Mouse (Mus musculus): ENCODE data around the gene Slc2a3. TPM values are rescaled to one million over a fixed set of nuclear protein-coding genes. Genes with fewer than 3 reads are reported as not detected.
"Not testable (repeated sequence)": the region's sequence is repeated elsewhere in the genome, so short reads cannot be mapped to it uniquely, and the experiment has no call there.

The Slc2a3 gene
- total and polyA plus RNA-seq, 3 experiments = 1.6 to 4.7 (median 3.3) TPM

DNA sequence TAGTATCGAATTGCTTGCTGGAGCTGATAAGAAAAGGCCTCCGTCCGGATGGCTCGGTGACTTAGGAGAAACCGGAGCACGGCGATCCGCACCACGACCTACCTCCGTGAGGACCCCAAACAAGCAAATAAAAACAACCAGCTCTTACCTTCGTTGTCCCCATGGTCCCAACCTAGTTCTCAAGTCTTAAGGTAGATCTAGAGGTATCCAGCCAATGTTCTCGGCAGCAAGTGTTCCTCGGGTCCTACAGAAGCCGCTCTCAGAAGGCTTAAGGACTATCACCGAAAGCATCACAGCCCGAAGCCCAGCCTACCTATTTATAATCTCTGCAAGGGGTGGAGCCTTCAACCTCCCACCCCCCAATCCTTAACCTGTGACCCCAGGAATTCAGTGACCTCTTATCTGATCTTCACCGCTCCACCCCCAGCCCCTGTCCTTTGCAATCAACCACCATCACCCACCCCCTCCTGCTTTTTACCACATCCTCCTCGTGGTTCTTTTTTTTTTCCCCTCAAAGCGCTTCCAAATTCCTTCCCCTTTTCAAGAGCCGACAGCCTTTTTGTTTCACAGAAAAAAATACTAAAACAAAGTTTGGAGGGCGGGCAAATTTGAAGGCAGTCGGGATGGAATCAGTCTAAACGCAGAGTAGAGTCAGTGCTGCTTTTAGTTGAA is 59.1 kb downstream of the Slc2a3 start:
- 3% methylated on average over 23 of the region's 23 CpGs for WGBS
- Histone ChIP-seq H3K4me1 (ENCODE audit: control insufficient read depth, insufficient read depth, low read length) (peaks cover 3% of the 10 kb centered on the region), H3K79me2 (replicated peaks; ENCODE audit: control insufficient read depth, insufficient read depth, low read length) (no peaks in the 10 kb centered on the region), H3K27me3 (ENCODE audit: control insufficient read depth, insufficient read depth, low read length) (peaks cover 2% of the 10 kb centered on the region), H3K27ac (no peak overlapping the region; the same call in 1 of the 2 replicates), H3K9ac (ENCODE audit: low read depth, low read length) (peak overlapping the region; percentile 41; the same call in 1 of the 2 replicates), H3K4me3 (peak overlapping the region; percentile 50), H3K36me3 (ENCODE audit: control insufficient read depth, insufficient read depth, low read length) (no peaks in the 10 kb centered on the region)
- DNase-seq = peak; percentile 42 to 48
- TF ChIP-seq EP300 (IDR thresholded peaks at IDR 0.05; ENCODE audit: insufficient read depth, low read depth, low read length) (no peak), CTCF (IDR thresholded peaks at IDR 0.05) (no peak), POLR2A (IDR thresholded peaks at IDR 0.05; ENCODE audit: insufficient read depth, low read depth, low read length) (no peak)
- intact Hi-C loops (cut with DNase I) = loop anchor here (5.0 kb wide), 2 partner anchors 60 to 130 kb away; partner anchors contain the start of genes Necap1 and Slc2a3

- peak in 1 of 2 experiments; percentile 39 for DNase-seq
- Histone ChIP-seq H3K4me3 (peak overlapping the region; percentile 50), H3K9ac (ENCODE audit: low read depth, low read length) (peak overlapping the region; percentile 41; the same call in 1 of the 2 replicates), H3K4me1 (ENCODE audit: control insufficient read depth, insufficient read depth, low read length) (peaks cover 3% of the 10 kb centered on the region), H3K79me2 (replicated peaks; ENCODE audit: control insufficient read depth, insufficient read depth, low read length) (no peaks in the 10 kb centered on the region), H3K36me3 (ENCODE audit: control insufficient read depth, insufficient read depth, low read length) (no peaks in the 10 kb centered on the region), H3K27ac (peak overlapping the region; percentile 17; the same call in 1 of the 2 replicates), H3K27me3 (ENCODE audit: control insufficient read depth, insufficient read depth, low read length) (peaks cover 2% of the 10 kb centered on the region)
- TF ChIP-seq POLR2A (IDR thresholded peaks at IDR 0.05; ENCODE audit: insufficient read depth, low read depth, low read length) (no peak), CTCF (IDR thresholded peaks at IDR 0.05) (no peak), EP300 (IDR thresholded peaks at IDR 0.05; ENCODE audit: insufficient read depth, low read depth, low read length) (no peak)
- intact Hi-C loops (cut with DNase I) = loop anchor here (2.0 to 5.0 kb wide), 3 partner anchors 19 to 131 kb away; partner anchors contain the start of genes Necap1 and Slc2a3
- WGBS = 9% methylated on average over 25 of the region's 25 CpGs
These were observed 59.8 kb downstream of the Slc2a3 start for GRCm38 (mm10) chr6:122741460-122742227.

DNA sequence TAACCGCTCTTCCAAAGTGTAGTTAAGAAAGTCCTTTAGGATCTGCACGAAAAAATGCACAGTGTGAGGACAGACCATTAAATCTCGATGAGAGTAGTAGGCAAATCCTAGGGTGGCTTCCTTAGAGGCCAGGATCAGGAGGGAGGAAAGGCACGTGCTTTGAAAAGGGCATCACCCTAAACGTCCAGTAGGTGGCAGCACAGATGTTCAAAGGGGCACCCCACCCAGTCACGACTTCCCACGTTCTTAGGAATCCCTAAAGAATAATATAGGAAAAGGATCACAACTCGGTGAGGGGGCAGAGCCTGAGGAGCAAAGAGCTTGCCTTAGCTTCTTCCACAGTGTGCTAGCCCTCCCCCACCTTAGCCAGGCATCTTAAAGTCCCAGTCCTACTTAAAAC is 61.5 kb downstream of the Slc2a3 start:
- Histone ChIP-seq H3K36me3 (ENCODE audit: control insufficient read depth, insufficient read depth, low read length) (no peaks in the 10 kb centered on the region), H3K27me3 (ENCODE audit: control insufficient read depth, insufficient read depth, low read length) (peaks cover 2% of the 10 kb centered on the region), H3K79me2 (replicated peaks; ENCODE audit: control insufficient read depth, insufficient read depth, low read length) (no peaks in the 10 kb centered on the region), H3K4me3 (no peak overlapping the region), H3K27ac (no peak overlapping the region), H3K4me1 (ENCODE audit: control insufficient read depth, insufficient read depth, low read length) (peaks cover 3% of the 10 kb centered on the region), H3K9ac (ENCODE audit: low read depth, low read length) (no peak overlapping the region)
- peak; percentile 66 to 72 for DNase-seq
- intact Hi-C loops (cut with DNase I) = loop anchor here (1.0 to 5.0 kb wide), 4 partner anchors 21 to 132 kb away; partner anchors contain the start of genes Necap1 and Slc2a3
- peak; percentile 94 for TF ChIP-seq CTCF (IDR thresholded peaks at IDR 0.05)
- TF ChIP-seq EP300 (IDR thresholded peaks at IDR 0.05; ENCODE audit: insufficient read depth, low read depth, low read length) = no peak
- 13% methylated on average over 8 of the region's 8 CpGs for WGBS

DNA sequence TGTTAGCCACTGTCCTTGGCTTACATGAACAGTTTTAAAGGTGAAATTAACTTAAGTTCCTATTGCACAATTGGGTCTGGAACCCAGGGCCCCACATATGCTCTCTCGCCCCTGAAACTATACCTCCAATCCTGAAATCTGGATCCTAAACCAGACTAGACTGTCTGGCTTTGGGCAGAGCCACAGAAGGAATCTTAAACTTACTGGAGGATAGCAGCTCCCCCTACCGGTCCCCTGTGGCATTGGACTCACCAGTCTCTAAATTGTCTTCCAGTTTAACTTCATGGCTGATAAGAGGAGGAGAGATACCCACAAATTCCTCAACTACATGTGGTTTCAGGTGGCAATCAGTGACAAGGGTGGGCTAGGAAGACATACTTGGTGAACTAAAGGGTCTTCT is 81.5 kb downstream of the Slc2a3 start:
- no peaks in the 10 kb centered on the region for H3K27me3 ChIP-seq (ENCODE audit: control insufficient read depth, insufficient read depth, low read length)
- H3K4me1 ChIP-seq (ENCODE audit: control insufficient read depth, insufficient read depth, low read length) = no peaks in the 10 kb centered on the region
- intact Hi-C loops (cut with DNase I) = loop anchor here (1.0 kb wide), 1 partner anchor 51 kb away; no protein-coding TSS in a partner anchor
- H3K79me2 ChIP-seq (replicated peaks; ENCODE audit: control insufficient read depth, insufficient read depth, low read length) = no peaks in the 10 kb centered on the region
- no peak overlapping the region for H3K4me3 ChIP-seq
- peak; percentile 43 to 67 for DNase-seq
- WGBS = 24% methylated on average over 2 of the region's 2 CpGs
- H3K27ac ChIP-seq = no peak overlapping the region
- H3K36me3 ChIP-seq (ENCODE audit: control insufficient read depth, insufficient read depth, low read length) = no peaks in the 10 kb centered on the region
- no peak overlapping the region for H3K9ac ChIP-seq (ENCODE audit: low read depth, low read length)
- no peak for TF ChIP-seq EP300 (IDR thresholded peaks at IDR 0.05; ENCODE audit: insufficient read depth, low read depth, low read length)
- peak; percentile 90 for TF ChIP-seq CTCF (IDR thresholded peaks at IDR 0.05)

- H3K36me3 ChIP-seq (ENCODE audit: control insufficient read depth, insufficient read depth, low read length); H3K27me3 ChIP-seq (ENCODE audit: control insufficient read depth, insufficient read depth, low read length); H3K4me1 ChIP-seq (ENCODE audit: control insufficient read depth, insufficient read depth, low read length); H3K79me2 ChIP-seq (replicated peaks; ENCODE audit: control insufficient read depth, insufficient read depth, low read length); DNase-seq; H3K4me3 ChIP-seq; H3K27ac ChIP-seq; intact Hi-C loops (cut with DNase I); H3K9ac ChIP-seq (ENCODE audit: low read depth, low read length): not testable (repeated sequence)
- 91% methylated on average over 1 of the region's 1 CpGs for WGBS
These were observed 83.2 kb downstream of the Slc2a3 start for GRCm38 (mm10) chr6:122718224-122718623.

GRCm38 (mm10) chr6:122715886-122716285 is 85.6 kb downstream of the Slc2a3 start:
- Histone ChIP-seq H3K79me2 (replicated peaks; ENCODE audit: control insufficient read depth, insufficient read depth, low read length) (no peaks in the 10 kb centered on the region), H3K27ac (no peak overlapping the region), H3K9ac (ENCODE audit: low read depth, low read length) (no peak overlapping the region), H3K27me3 (ENCODE audit: control insufficient read depth, insufficient read depth, low read length) (no peaks in the 10 kb centered on the region), H3K4me1 (ENCODE audit: control insufficient read depth, insufficient read depth, low read length) (no peaks in the 10 kb centered on the region), H3K4me3 (no peak overlapping the region), H3K36me3 (ENCODE audit: control insufficient read depth, insufficient read depth, low read length) (no peaks in the 10 kb centered on the region)
- TF ChIP-seq POLR2A (IDR thresholded peaks at IDR 0.05; ENCODE audit: insufficient read depth, low read depth, low read length) = no peak
- TF ChIP-seq EP300 (IDR thresholded peaks at IDR 0.05; ENCODE audit: insufficient read depth, low read depth, low read length) = no peak
- no peak for TF ChIP-seq CTCF (IDR thresholded peaks at IDR 0.05)
- intact Hi-C loops (cut with DNase I) = no loop called here
- 20% methylated on average over 4 of the region's 4 CpGs for WGBS
- no peak for DNase-seq
